Mouse (Mus musculus) urinary bladder, postnatal 36 days (tissue): ENCODE measurements at regions not wholly inside any gene's neighbourhood (a gene's known extent, or its start where the extent isn't known, plus 50 kb on each side); places are given as distances from the start of the nearest gene placed in this dataset.

Source experiments
- DNase-seq, 2 experiments: peaks; one replicate each; pipeline ENCODE4 v3.0.0; 2022; ENCODE audit warnings: low spot score in 2 of 2, mixed read lengths in 1 of 2

- no peak for DNase-seq
Observed at GRCm38 (mm10) chr10:37227889-37228288, 89.2 kb upstream of the Marcks start.

GRCm38 (mm10) chr10:37221730-37222129, 83.0 kb upstream of the Marcks start:
- no peak for DNase-seq

GRCm38 (mm10) chr10:37220434-37220833, 81.7 kb upstream of the Marcks start:
- no peak for DNase-seq

GRCm38 (mm10) chr10:37219936-37220335, 81.2 kb upstream of the Marcks start:
- DNase-seq: no peak

GRCm38 (mm10) chr10:37219381-37219780, 80.7 kb upstream of the Marcks start:
- no peak for DNase-seq

GRCm38 (mm10) chr10:37214656-37215055, 75.9 kb upstream of the Marcks start:
- DNase-seq: no peak

- DNase-seq: no peak
Observed at GRCm38 (mm10) chr10:37212350-37213035, 73.8 kb upstream of the Marcks start.

- no peak for DNase-seq
Observed at GRCm38 (mm10) chr10:37211305-37211704, 72.6 kb upstream of the Marcks start.

GRCm38 (mm10) chr10:37210223-37210622, 71.5 kb upstream of the Marcks start:
- DNase-seq: no peak

- DNase-seq: no peak
Observed at GRCm38 (mm10) chr10:37206986-37207385, 68.3 kb upstream of the Marcks start.

- no peak for DNase-seq
Observed at GRCm38 (mm10) chr10:37206546-37206945, 67.8 kb upstream of the Marcks start.

GRCm38 (mm10) chr10:37203709-37204108, 65.0 kb upstream of the Marcks start:
- DNase-seq: no peak

- DNase-seq: no peak
Observed at GRCm38 (mm10) chr10:37194798-37195453, 56.2 kb upstream of the Marcks start.

GRCm38 (mm10) chr10:37194131-37194797, 55.5 kb upstream of the Marcks start:
- DNase-seq: peak; percentile 28 to 45

GRCm38 (mm10) chr10:37192661-37193060, 53.9 kb upstream of the Marcks start:
- DNase-seq: no peak

- no peak for DNase-seq
Observed at GRCm38 (mm10) chr10:37190092-37190491, 51.4 kb upstream of the Marcks start.
